Mouse (Mus musculus): ENCODE results near the gene Sult6b2. TPM values are rescaled to one million over a fixed set of nuclear protein-coding genes. Genes with fewer than 3 reads are reported as not detected.

Sult6b2 gene
- total and polyA plus RNA-seq, 2 experiments = not detected

DNA sequence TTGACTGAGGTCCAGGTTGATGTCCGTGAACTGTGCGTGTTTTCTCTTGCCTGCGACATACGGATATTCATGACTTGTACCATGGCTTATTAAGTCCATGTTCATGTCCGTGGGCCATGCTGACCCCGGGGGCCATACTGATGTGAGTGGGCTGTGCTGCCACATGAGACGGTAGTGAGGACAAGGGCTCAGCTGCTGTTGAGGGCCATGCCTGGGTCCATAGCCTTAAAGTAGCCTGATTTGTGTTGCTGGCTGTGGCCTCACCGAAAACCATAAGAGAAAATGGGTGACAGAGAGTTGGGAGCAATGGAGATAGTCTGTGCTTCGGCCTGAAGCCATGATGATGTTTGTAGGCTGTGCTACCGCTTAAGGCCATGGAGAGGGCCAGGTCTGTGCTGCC is 14.0 kb upstream of the Sult6b2 start:
- Histone ChIP-seq H3K4me1 (ENCODE audit: control insufficient read depth, insufficient read depth, low read length) (peaks cover 1% of the 10 kb centered on the region; the same call in 1 of the 2 replicates), H3K4me3 (ENCODE audit: insufficient read depth, low read depth, low read length) (no peak overlapping the region), H3K79me2 (ENCODE audit: control insufficient read depth, insufficient read depth, low read length) (no peaks in the 10 kb centered on the region), H3K36me3 (ENCODE audit: control insufficient read depth, insufficient read depth, low read length) (no peaks in the 10 kb centered on the region), H3K9ac (ENCODE audit: low read depth, low read length) (no peak overlapping the region), H3K27me3 (ENCODE audit: control insufficient read depth, insufficient read depth, low read length) (no peaks in the 10 kb centered on the region), H3K27ac (replicated peaks; ENCODE audit: insufficient read depth, low read depth, low read length) (no peak overlapping the region)
- no peak for DNase-seq (ENCODE audit: extremely low read depth, low read depth, low spot score)
- 95% methylated on average over 10 of the region's 10 CpGs for WGBS
- TF ChIP-seq CTCF (IDR thresholded peaks at IDR 0.05; ENCODE audit: low read depth, low read length) = no peak
- TF ChIP-seq POLR2A (IDR thresholded peaks at IDR 0.05; ENCODE audit: extremely low read depth, insufficient read depth, low read length) = no peak

DNA sequence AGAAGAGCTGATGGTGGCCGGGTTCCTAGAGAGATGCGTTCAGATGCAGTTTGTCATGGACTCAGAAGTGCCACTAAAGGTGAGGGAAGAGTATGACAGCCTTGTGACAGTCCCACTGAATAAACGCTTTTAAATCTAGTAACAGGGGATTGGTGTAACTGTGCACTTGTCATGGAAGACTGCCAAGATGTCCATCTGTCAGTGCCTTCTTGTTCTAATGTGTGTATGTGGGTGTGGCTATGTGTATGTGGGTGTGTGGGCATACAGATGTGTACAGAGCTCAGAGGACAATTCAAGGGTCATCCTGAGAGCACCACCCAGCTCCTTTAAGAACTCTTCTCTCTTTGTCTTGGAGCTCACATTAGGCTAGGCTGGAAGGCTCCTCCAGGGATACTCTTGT is 11.2 kb upstream of the Sult6b2 start:
- no peak for DNase-seq (ENCODE audit: extremely low read depth, low read depth, low spot score)
- Histone ChIP-seq H3K36me3 (ENCODE audit: control insufficient read depth, insufficient read depth, low read length) (no peaks in the 10 kb centered on the region), H3K4me1 (ENCODE audit: control insufficient read depth, insufficient read depth, low read length) (peaks cover 1% of the 10 kb centered on the region; the same call in 1 of the 2 replicates), H3K4me3 (ENCODE audit: insufficient read depth, low read depth, low read length) (no peak overlapping the region), H3K79me2 (ENCODE audit: control insufficient read depth, insufficient read depth, low read length) (no peaks in the 10 kb centered on the region), H3K27me3 (ENCODE audit: control insufficient read depth, insufficient read depth, low read length) (no peaks in the 10 kb centered on the region), H3K27ac (replicated peaks; ENCODE audit: insufficient read depth, low read depth, low read length) (no peak overlapping the region), H3K9ac (ENCODE audit: low read depth, low read length) (no peak overlapping the region)
- no peak for TF ChIP-seq CTCF (IDR thresholded peaks at IDR 0.05; ENCODE audit: low read depth, low read length)
- TF ChIP-seq POLR2A (IDR thresholded peaks at IDR 0.05; ENCODE audit: extremely low read depth, insufficient read depth, low read length) = no peak
- WGBS = 74% methylated on average over 3 of the region's 3 CpGs

DNA sequence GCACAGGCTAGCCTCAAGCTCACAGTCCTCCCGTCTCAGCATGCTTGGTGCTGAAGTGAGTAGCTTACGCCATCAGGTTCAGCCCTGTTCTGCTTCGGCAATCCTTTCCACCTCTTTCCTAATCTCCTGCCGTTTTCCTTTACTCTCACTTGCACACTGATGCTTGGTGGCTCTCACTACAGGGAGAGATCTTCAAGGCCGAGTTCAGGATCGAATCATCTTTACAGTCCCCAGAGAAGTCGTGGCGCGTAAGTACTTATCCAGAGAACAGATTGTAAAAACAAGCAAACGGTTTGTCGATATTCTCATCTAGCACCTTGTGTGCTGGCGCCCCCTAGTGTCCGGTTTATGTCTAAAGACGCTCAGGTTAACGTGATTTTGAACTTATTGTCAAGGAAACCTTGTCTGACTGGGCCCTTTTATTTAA is 10.2 kb upstream of the Sult6b2 start:
- peaks cover 1% of the 10 kb centered on the region; the same call in 1 of the 2 replicates for H3K4me1 ChIP-seq (ENCODE audit: control insufficient read depth, insufficient read depth, low read length)
- H3K27me3 ChIP-seq (ENCODE audit: control insufficient read depth, insufficient read depth, low read length) = no peaks in the 10 kb centered on the region
- WGBS = 2% methylated on average over 15 of the region's 15 CpGs
- DNase-seq (ENCODE audit: extremely low read depth, low read depth, low spot score) = peak; percentile 79
- TF ChIP-seq CTCF (IDR thresholded peaks at IDR 0.05; ENCODE audit: low read depth, low read length) (peak; percentile 55; the same call in 1 of the 2 replicates), POLR2A (IDR thresholded peaks at IDR 0.05; ENCODE audit: extremely low read depth, insufficient read depth, low read length) (no peak)
- peak overlapping the region; percentile 33 for H3K9ac ChIP-seq (ENCODE audit: low read depth, low read length)
- H3K79me2 ChIP-seq (ENCODE audit: control insufficient read depth, insufficient read depth, low read length) = no peaks in the 10 kb centered on the region
- peak overlapping the region; percentile 27 for H3K27ac ChIP-seq (replicated peaks; ENCODE audit: insufficient read depth, low read depth, low read length)
- no peaks in the 10 kb centered on the region for H3K36me3 ChIP-seq (ENCODE audit: control insufficient read depth, insufficient read depth, low read length)
- H3K4me3 ChIP-seq (ENCODE audit: insufficient read depth, low read depth, low read length) = peak overlapping the region; percentile 25

DNA sequence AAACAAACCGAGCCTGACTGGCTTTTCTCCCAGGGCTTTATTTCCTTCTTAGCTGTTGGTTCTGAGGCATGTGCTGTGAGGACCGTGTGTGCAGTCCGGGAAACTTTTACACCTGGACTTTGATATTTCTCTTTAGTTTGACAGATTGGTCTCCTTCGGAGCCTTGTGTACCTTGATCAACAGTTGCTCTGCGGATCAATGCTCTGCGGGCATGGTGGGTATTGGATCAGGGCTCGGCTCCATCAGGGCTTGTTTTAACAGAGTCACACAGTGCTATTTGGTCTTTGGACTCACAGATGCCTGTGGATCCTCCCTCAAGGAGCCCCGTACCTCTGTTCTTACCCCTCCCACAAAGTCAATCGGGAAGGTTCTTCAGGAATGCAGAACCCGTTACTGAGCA is 9.7 kb upstream of the Sult6b2 start:
- Histone ChIP-seq H3K4me1 (ENCODE audit: control insufficient read depth, insufficient read depth, low read length) (peaks cover 1% of the 10 kb centered on the region; the same call in 1 of the 2 replicates), H3K27ac (replicated peaks; ENCODE audit: insufficient read depth, low read depth, low read length) (peak overlapping the region; percentile 27; the same call in 1 of the 2 replicates), H3K4me3 (ENCODE audit: insufficient read depth, low read depth, low read length) (no peak overlapping the region), H3K9ac (ENCODE audit: low read depth, low read length) (no peak overlapping the region), H3K27me3 (ENCODE audit: control insufficient read depth, insufficient read depth, low read length) (no peaks in the 10 kb centered on the region), H3K36me3 (ENCODE audit: control insufficient read depth, insufficient read depth, low read length) (no peaks in the 10 kb centered on the region), H3K79me2 (ENCODE audit: control insufficient read depth, insufficient read depth, low read length) (no peaks in the 10 kb centered on the region)
- DNase-seq (ENCODE audit: extremely low read depth, low read depth, low spot score) = peak; percentile 87
- WGBS = 18% methylated on average over 10 of the region's 10 CpGs
- TF ChIP-seq POLR2A (IDR thresholded peaks at IDR 0.05; ENCODE audit: extremely low read depth, insufficient read depth, low read length) (no peak), CTCF (IDR thresholded peaks at IDR 0.05; ENCODE audit: low read depth, low read length) (no peak)

DNA sequence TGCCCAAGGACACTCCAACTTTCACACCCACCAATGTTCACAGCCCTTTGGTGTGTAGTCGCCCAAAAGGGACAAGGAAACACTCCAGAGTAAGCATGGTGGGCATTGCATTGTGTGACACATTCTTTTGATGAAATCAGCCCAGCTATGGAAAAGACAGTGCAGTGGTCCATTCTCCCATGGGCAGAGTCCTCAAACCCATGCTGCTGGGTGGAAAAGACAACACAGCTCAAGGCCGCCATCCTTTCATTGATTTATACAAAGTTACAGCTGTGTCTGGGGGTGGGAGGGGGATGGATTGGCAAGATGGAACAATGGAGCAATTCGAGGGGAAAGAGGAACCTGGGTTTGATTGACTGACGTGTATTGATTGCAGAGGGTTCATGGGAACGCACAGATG is 8.7 kb upstream of the Sult6b2 start:
- Histone ChIP-seq H3K27ac (replicated peaks; ENCODE audit: insufficient read depth, low read depth, low read length) (no peak overlapping the region), H3K36me3 (ENCODE audit: control insufficient read depth, insufficient read depth, low read length) (no peaks in the 10 kb centered on the region)
- no peak for DNase-seq (ENCODE audit: extremely low read depth, low read depth, low spot score)

DNA sequence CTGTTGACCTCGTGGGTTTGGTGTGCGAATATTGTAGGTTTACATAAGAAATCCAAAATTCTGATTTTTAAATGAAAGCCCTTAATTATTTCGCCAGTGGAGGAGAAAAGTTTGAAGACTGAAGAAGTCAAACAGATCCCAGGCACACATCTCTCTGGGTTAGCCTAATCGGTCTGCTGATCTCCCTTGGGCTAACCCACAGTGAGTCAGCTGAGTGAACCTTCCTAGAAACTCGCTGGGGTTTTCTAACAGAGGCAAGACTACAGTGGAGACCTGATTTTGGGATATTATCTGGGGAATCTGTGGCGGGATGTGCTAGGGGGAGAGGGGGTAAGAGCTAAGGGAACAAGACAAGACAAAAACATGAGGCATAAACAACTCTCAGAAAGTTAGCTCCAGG is 5.9 kb upstream of the Sult6b2 start:
- Histone ChIP-seq H3K79me2 (ENCODE audit: control insufficient read depth, insufficient read depth, low read length) (no peaks in the 10 kb centered on the region), H3K27ac (replicated peaks; ENCODE audit: insufficient read depth, low read depth, low read length) (no peak overlapping the region), H3K4me1 (ENCODE audit: control insufficient read depth, insufficient read depth, low read length) (peaks cover 1% of the 10 kb centered on the region; the same call in 1 of the 2 replicates), H3K27me3 (ENCODE audit: control insufficient read depth, insufficient read depth, low read length) (no peaks in the 10 kb centered on the region), H3K9ac (ENCODE audit: low read depth, low read length) (no peak overlapping the region), H3K36me3 (ENCODE audit: control insufficient read depth, insufficient read depth, low read length) (no peaks in the 10 kb centered on the region), H3K4me3 (ENCODE audit: insufficient read depth, low read depth, low read length) (no peak overlapping the region)
- TF ChIP-seq POLR2A (IDR thresholded peaks at IDR 0.05; ENCODE audit: extremely low read depth, insufficient read depth, low read length) (no peak), CTCF (IDR thresholded peaks at IDR 0.05; ENCODE audit: low read depth, low read length) (no peak)
- no peak for DNase-seq (ENCODE audit: extremely low read depth, low read depth, low spot score)
- 74% methylated on average over 6 of the region's 6 CpGs for WGBS

More for the DNA sequence above, 8.7 kb upstream of the Sult6b2 start:
- Histone ChIP-seq H3K4me3 (ENCODE audit: insufficient read depth, low read depth, low read length) (no peak overlapping the region), H3K79me2 (ENCODE audit: control insufficient read depth, insufficient read depth, low read length) (no peaks in the 10 kb centered on the region), H3K27me3 (ENCODE audit: control insufficient read depth, insufficient read depth, low read length) (no peaks in the 10 kb centered on the region), H3K9ac (ENCODE audit: low read depth, low read length) (no peak overlapping the region), H3K4me1 (ENCODE audit: control insufficient read depth, insufficient read depth, low read length) (peaks cover 1% of the 10 kb centered on the region; the same call in 1 of the 2 replicates)
- no peak for TF ChIP-seq POLR2A (IDR thresholded peaks at IDR 0.05; ENCODE audit: extremely low read depth, insufficient read depth, low read length)
- no peak for TF ChIP-seq CTCF (IDR thresholded peaks at IDR 0.05; ENCODE audit: low read depth, low read length)
- 69% methylated on average over 5 of the region's 5 CpGs for WGBS

Data from liver, adult 2 months (tissue).